Mouse (Mus musculus) left cerebral cortex, postnatal 14 days (tissue): ENCODE data around the gene Slc32a1. TPM values are rescaled to one million over a fixed set of nuclear protein-coding genes. Genes with fewer than 3 reads are reported as not detected.

ENCODE experiments used
- DNase-seq, 2 experiments: peaks; one replicate each; pipeline ENCODE4 v3.0.0; 2021 to 2022; ENCODE audit warnings: low spot score in 2 of 2, mixed read lengths in 1 of 2
- intact Hi-C: fragments of 180-260 bp; cut with DNase I; formaldehyde crosslinking; loops from one replicate; pipeline ENCODE4 v1.15.1; 2025
- total RNA-seq, 2 experiments: library from RNA; stranded (reverse); gene quantifications; 2 replicates each; pipeline ENCODE4 v1.2.3; 2021

The Slc32a1 gene
- total RNA-seq, 2 experiments from 2014 or later, result 89.6 to 100.0 TPM

DNA sequence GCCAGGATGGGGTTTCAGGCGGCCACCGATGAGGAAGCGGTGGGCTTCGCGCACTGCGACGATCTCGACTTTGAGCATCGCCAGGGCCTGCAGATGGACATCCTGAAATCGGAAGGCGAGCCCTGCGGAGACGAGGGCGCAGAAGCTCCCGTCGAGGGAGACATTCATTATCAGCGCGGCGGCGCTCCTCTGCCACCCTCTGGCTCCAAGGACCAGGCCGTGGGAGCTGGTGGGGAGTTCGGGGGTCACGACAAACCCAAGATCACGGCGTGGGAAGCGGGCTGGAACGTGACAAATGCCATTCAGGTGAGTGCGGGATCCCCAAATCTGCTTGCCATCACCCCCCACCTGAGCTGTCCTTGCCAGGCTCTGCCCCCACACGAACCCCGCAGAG lies 756 bp downstream of the Slc32a1 start:
- no peak for DNase-seq
- intact Hi-C loops, result loop anchor here (5.0 kb wide), 1 partner anchor 59 kb away; no protein-coding TSS in a partner anchor

DNA sequence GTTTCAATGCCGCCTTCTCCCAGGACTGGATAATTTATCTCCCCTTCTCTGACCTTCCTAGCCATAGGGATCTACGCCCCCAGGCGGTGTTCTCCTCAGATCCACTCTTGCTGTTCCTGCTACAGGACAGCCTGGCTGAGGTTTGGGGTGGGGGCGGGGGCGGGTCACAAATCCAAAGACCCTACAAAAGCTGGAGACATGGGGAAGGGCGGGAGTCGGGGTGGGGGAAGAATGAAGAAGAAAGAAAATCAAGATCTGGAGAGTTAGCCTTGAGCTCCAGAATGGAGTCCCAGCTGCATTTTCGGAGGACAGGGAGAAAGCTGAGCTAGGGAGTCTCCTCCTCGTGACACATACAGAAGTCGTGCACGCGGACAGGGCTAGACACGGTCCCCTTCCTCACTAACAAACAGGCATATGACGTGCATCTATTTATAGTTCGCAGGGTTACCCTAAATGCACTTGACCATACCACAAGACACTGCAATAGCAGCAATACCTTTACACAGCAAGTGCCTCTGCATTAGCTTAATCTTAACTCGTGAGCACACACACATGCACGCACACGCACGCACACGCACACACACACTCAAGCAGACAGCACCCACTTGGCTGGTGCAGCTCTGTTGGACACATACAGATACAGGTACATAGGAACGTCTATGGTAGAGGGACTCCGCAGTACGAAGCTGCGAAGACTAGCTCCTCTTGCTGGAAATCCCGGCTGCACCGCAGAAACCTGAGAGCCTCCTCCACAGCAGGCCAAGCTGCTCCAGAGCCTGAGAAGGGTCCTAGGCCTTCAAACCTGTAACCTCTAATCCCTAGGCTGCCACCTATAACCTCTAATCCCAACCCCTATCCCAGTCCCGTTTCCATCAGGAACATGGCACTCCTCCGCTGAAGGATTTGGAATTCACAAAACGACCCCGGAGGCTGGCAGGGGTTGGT lies 1.4 kb downstream of the Slc32a1 start:
- DNase-seq, result peak in 1 of 2 experiments; percentile 34
- intact Hi-C loops, result loop anchor here (5.0 kb wide), 1 partner anchor 60 kb away; no protein-coding TSS in a partner anchor

DNA sequence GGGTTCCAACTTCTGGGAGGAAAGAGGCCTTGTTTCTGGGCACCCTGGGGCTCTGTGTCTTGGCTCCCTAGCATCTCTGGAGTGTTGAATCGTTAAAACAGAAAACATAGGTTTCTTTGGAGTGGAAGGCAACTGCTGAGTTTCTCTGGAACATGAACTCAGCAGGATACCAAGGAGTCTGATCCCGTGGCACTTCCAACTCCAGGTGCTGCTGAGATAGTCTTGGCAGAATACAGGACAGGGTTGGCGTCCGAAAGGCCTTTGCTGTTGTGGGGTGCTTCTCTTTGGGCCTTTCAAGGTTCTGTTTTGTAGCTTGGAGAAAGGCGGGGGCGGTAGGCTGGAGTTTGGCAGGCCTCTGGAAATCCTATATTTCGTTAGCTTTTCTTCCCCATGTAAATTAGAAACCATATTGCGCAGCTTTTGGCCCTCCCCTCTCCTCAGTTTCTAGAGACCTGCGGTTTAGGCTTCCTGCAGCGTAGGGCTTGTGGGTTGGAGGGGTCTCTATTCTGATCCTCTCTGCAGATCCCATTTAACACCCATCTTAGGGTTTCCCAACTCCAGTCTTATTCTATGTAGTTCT lies 2.2 kb downstream of the Slc32a1 start:
- intact Hi-C loops, result loop anchor here (5.0 kb wide), 1 partner anchor 60 kb away; no protein-coding TSS in a partner anchor
- DNase-seq, result no peak

- intact Hi-C loops, result loop anchor here (5.0 kb wide), 1 partner anchor 61 kb away; no protein-coding TSS in a partner anchor
- DNase-seq, result peak; percentile 75 to 80
Measured at GRCm38 (mm10) chr2:158613541-158614417, 3.2 kb downstream of the Slc32a1 start.

DNA sequence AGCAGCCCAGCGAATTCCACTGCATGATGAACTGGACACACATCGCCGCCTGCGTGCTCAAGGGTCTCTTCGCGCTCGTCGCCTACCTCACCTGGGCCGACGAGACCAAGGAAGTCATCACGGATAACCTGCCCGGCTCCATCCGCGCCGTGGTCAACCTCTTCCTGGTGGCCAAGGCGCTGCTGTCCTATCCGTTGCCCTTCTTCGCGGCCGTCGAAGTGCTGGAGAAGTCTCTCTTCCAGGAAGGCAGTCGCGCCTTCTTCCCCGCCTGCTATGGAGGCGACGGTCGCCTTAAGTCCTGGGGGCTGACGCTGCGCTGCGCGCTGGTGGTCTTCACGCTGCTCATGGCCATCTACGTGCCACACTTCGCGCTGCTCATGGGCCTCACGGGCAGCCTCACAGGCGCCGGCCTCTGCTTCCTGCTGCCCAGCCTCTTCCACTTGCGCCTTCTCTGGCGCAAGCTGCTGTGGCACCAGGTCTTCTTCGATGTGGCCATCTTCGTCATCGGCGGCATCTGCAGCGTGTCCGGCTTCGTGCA lies 3.9 kb downstream of the Slc32a1 start:
- intact Hi-C loops, result loop anchor here (5.0 kb wide), 1 partner anchor 62 kb away; no protein-coding TSS in a partner anchor
- no peak for DNase-seq

- intact Hi-C loops, result no loop called here
- DNase-seq, result no peak
Measured at GRCm38 (mm10) chr2:158615161-158615680, 4.7 kb downstream of the Slc32a1 start.

- no peak for DNase-seq
- intact Hi-C loops, result no loop called here
Measured at GRCm38 (mm10) chr2:158615702-158616101, 5.1 kb downstream of the Slc32a1 start.

DNA sequence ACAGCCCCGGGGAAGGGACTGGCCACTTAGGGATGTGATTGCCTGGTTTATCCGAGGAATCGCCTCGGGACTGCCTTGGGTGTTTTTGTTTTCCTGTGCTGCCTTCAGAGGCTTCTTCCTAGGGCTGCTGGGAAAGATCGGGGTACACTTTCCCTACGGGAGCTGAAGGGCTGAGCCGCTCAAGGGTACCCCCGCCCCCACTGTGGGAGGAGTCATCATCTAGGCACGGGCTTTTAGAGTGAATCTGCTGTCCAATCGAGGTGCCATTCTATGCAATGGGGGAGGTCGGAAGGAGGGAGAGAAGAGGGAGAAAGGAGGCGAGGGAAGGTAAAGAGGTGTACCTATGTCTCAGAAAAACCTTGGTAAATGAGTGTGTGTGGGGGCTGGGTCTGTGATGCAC lies 5.7 kb downstream of the Slc32a1 start:
- peak in 1 of 2 experiments; percentile 43 for DNase-seq
- intact Hi-C loops, result no loop called here

DNA sequence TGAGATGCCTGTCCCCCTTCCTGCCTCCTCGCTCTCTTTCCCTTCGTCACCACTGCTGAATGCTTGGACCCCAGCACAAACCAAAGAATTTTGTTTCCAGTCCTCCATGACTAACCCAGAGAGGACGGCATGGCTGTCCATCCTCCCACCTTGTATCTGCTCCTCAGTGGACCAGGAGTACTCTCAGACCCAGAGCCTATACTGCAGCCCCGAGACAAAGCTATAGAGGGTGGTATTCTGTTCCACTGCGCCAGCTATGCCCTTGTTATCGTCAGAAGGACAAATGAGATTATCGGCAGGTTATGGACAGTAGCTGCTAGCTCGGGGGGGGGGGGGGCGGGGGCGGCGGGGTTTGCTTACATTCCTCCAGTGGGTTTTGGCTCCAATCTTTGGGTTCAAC lies 6.2 kb downstream of the Slc32a1 start:
- intact Hi-C loops, result no loop called here
- no peak for DNase-seq

- intact Hi-C loops, result loop anchor here (5.0 kb wide), 1 partner anchor 77 kb away; no protein-coding TSS in a partner anchor
- peak; percentile 90 to 93 for DNase-seq
Measured at GRCm38 (mm10) chr2:158624718-158625222, 14.2 kb downstream of the Slc32a1 start, which contains the start of gene Actr5. Actr5 (plus strand) TSS chr2:158624888.

- no peak for DNase-seq
- intact Hi-C loops, result loop anchor here (5.0 kb wide), 1 partner anchor 78 kb away; no protein-coding TSS in a partner anchor
Measured at GRCm38 (mm10) chr2:158625231-158625630, 14.7 kb downstream of the Slc32a1 start.

GRCm38 (mm10) chr2:158625697-158626096 lies 15.1 kb downstream of the Slc32a1 start:
- DNase-seq, result no peak
- intact Hi-C loops, result loop anchor here (5.0 kb wide), 1 partner anchor 78 kb away; no protein-coding TSS in a partner anchor

DNA sequence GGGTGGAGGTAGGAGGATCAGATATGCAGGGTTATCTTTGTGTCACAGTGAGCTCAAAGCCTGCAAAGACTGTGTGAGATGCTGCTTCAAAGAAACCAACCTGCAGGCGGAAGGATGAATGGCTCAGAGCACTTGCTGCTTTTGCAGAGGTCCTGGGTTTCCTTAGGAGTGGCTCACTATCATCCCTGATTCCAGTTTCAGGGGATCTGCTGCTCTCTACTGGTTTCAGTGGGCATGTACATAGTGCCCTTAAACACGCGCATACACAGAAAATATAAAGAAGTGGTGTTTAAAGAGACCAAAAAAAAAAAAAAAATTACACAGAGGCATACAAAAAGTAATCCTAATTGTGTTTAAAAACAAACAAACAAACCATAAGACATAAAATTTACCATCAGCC lies 18.3 kb downstream of the Slc32a1 start:
- peak in 1 of 2 experiments; percentile 55 for DNase-seq
- intact Hi-C loops, result loop anchor here (5.0 kb wide), 1 partner anchor 82 kb away; no protein-coding TSS in a partner anchor

DNA sequence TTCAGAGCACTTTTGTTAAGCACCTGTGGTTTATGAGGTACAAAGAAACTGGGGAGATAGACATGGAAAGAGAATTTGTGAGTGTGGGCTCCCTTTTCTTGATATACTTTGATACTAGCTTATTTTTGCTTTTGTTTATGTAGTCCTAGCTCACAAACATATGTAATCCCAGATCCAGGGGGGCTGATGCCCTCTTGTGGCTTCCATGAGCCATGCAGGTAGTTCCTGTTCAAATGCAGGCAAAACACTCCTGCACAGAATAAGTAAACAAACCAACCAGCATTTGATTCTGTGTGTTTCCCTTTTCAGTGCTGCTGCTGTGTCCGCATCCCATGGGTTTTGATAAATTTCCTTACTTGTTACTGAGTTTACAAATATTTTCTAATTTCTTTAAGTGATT lies 18.8 kb downstream of the Slc32a1 start:
- intact Hi-C loops, result loop anchor here (5.0 kb wide), 1 partner anchor 82 kb away; no protein-coding TSS in a partner anchor
- peak in 1 of 2 experiments; percentile 56 for DNase-seq

DNA sequence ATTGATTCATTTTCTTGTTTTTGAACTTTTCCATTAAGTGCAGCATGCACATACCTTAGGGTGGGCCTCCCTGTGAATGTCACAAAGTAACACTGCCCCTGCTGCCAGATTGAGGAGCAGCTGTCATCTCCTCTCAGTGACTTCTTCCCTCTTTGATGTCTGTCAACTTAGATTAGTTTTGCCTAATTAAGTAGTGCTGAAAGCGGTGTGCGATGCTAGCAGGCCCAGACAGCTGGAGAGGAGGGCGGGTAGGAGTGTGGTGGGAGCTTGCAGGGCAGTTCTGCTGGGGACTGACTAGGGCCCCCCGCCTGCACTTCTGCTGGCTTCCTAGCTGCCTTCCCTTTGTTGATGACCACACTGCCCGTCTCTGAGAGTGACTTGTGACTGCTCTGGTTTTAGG lies 21.3 kb downstream of the Slc32a1 start:
- no peak for DNase-seq

DNA sequence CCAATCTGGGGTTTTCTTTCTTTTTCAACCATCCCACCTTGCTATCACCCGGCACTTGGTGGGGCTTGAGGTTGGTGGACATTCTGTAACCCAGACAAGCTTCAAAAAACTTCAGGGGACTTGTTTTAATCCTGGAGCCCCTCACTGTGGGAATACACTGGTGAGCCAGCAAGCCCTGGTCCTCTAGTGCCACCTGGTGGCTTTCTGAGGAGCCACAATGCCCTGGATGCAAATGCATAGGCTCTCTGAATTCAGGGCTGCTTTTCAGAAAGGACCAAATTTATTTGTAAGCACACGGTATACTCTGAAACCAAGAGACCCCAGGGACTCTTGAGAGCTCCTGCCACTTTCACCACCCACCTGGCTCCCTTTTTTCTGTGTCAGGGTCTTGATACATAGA lies 31.3 kb downstream of the Slc32a1 start:
- peak; percentile 78 to 87 for DNase-seq
- intact Hi-C loops, result loop anchor here (5.0 to 10.0 kb wide), 2 partner anchors 95 to 267 kb away; partner anchors contain the start of gene Snhg11

More for the DNA sequence above, 21.3 kb downstream of the Slc32a1 start:
- intact Hi-C loops, result no loop called here

GRCm38 (mm10) chr2:158642587-158642986 lies 32.0 kb downstream of the Slc32a1 start:
- intact Hi-C loops, result loop anchor here (5.0 to 10.0 kb wide), 2 partner anchors 95 to 268 kb away; partner anchors contain the start of gene Snhg11
- DNase-seq, result no peak

DNA sequence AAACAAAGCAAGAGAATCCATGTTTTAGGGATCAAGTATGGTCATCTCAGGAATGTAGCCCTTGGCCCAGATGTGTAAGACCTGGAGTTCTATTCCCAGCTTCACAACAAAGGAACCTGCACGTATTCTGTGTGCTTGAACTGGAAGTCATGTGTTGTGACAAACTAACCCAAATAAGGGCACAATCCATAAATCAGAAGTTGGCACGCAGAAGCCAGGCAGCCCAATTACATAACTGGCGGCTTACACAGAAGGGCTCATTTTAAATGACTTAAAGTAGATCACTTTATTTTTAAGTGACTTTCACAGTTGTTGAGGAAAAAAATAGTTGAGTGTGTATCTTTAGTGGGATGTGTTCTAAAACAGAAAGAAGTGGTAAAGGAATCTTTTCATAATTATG lies 33.2 kb downstream of the Slc32a1 start:
- intact Hi-C loops, result loop anchor here (5.0 to 10.0 kb wide), 2 partner anchors 96 to 269 kb away; partner anchors contain the start of gene Snhg11
- peak; percentile 55 to 73 for DNase-seq
